Mouse (Mus musculus): ENCODE measurements at regions not wholly inside any gene's neighbourhood (a gene's known extent, or its start where the extent isn't known, plus 50 kb on each side); places are given as distances from the start of the nearest gene placed in this dataset.

DNA sequence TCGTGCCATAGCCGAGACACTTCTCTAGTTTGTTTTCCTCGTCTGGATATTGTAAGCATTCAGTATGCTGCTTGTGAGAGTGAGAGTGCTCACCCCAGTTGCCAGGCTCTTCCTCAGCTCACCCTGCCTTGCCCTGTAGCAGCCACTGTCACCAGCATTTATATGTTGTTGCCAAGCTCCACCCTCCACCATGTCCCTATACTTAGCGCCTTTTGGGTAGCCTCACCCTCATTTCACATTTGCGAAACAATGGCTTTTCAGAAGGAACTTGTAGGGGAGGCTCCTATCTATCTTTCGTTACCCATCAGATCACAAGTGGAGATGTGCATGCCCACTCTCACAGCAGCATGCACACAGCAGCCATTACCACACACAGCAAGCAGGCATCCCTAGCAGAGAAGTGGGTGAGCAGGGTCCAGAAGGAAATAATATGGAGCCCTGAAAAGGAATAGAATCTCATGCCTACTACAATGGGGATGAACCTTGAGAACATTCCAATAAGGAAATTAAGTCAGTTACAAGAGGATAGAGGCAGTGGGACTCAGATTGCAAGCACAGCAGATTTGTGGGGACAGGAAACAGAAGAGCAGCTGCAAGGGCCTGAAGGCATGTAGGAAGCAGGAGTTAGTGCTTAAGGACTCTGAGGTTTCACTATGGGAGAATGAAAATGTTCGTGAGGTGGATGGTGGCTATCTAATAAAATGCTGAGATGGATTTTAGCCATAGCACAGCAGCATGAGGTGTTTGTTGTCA is 139.8 kb upstream of the Jun start:
- Histone ChIP-seq H3K4me1 (no peaks in the 10 kb centered on the region; the same call in 1 of the 2 replicates), H3K4me3 (no peak overlapping the region), H3K27ac (replicated peaks) (no peak overlapping the region), H3K4me2 (replicated peaks) (no peak overlapping the region), H3K9me3 (no peaks in the 10 kb centered on the region), H3K9ac (replicated peaks) (no peak overlapping the region), H3K36me3 (no peaks in the 10 kb centered on the region), H3K27me3 (no peaks in the 10 kb centered on the region)
- ATAC-seq (ENCODE audit: low FRiP score, low read depth), result no peak
- WGBS, result 87% methylated on average over 7 of the region's 7 CpGs

DNA sequence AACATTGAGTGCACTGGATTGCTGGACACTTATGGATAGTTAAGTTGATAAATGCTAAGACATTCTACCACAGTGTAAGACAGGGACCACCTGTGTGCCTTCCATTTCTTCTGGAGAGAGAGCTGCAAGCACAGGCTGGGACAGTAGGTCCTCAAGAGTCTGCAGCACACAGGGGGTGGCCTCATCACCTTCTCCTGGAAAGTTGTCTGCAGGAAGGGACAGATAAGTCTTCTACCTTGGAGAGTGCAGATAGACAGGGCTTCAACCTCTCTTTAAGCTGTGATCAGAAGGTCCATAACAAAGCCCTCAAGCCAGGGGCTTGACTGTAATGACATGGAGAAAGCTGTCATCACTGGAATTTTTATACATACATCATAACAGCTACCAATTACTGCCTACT is 140.5 kb upstream of the Jun start:
- Histone ChIP-seq H3K4me3 (no peak overlapping the region), H3K4me2 (replicated peaks) (no peak overlapping the region), H3K27me3 (no peaks in the 10 kb centered on the region), H3K4me1 (no peaks in the 10 kb centered on the region), H3K36me3 (no peaks in the 10 kb centered on the region), H3K27ac (replicated peaks) (no peak overlapping the region), H3K9ac (replicated peaks) (no peak overlapping the region), H3K9me3 (no peaks in the 10 kb centered on the region)
- no peak for ATAC-seq (ENCODE audit: low FRiP score, low read depth)

DNA sequence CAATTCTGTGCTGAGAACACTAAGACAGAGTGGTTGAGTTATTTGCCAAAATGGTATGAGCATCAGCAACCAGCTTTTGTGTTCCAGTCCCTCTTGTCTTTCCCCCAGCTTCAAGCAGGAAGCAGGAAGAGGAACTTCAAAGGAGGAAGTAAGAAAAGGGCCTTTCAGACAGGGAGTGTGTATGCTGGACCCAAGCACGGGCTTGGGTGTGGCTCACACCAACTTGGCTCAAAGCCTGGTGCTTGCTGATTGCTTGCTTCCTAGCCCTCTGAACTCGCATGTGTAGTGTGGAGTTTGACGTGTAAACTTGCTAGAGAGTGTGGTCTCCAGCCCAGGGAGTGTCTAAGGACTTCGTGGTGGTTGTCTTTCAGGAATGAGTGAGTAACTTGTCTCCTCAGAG is 141.0 kb upstream of the Jun start:
- no peaks in the 10 kb centered on the region for H3K36me3 ChIP-seq

DNA sequence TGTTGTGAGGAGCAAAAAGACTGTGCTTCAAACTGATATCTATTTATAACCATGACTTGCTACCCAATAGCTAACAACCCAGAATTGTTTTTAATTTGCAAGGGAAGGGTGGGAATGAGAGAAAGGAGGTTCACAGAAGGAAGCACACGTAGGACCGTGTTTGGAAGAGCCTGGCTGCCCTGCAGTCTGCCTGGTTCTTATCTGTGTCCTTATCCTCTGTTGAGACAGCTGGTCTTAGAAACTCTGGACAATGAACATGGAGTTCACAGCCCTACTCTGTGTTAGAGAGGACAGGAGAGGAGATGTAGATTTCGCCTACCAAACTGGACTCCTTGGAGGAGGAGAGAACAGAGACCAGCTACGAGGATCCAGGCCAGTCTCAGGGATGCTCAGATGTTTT is 141.5 kb upstream of the Jun start:
- Histone ChIP-seq H3K4me2 (replicated peaks) (no peak overlapping the region), H3K27me3 (no peaks in the 10 kb centered on the region), H3K36me3 (no peaks in the 10 kb centered on the region), H3K4me3 (no peak overlapping the region), H3K27ac (replicated peaks) (no peak overlapping the region), H3K9me3 (no peaks in the 10 kb centered on the region), H3K9ac (replicated peaks) (no peak overlapping the region), H3K4me1 (no peaks in the 10 kb centered on the region)
- WGBS, result 89% methylated on average over 4 of the region's 4 CpGs
- no peak for ATAC-seq (ENCODE audit: low FRiP score, low read depth)

More for the DNA sequence above, 141.0 kb upstream of the Jun start:
- no peak overlapping the region for H3K27ac ChIP-seq (replicated peaks)
- 72% methylated on average over 4 of the region's 4 CpGs for WGBS
- H3K9ac ChIP-seq (replicated peaks), result no peak overlapping the region
- no peak overlapping the region for H3K4me2 ChIP-seq (replicated peaks)
- H3K4me1 ChIP-seq, result no peaks in the 10 kb centered on the region
- H3K9me3 ChIP-seq, result no peaks in the 10 kb centered on the region
- no peak for ATAC-seq (ENCODE audit: low FRiP score, low read depth)
- no peak overlapping the region for H3K4me3 ChIP-seq
- H3K27me3 ChIP-seq, result no peaks in the 10 kb centered on the region

DNA sequence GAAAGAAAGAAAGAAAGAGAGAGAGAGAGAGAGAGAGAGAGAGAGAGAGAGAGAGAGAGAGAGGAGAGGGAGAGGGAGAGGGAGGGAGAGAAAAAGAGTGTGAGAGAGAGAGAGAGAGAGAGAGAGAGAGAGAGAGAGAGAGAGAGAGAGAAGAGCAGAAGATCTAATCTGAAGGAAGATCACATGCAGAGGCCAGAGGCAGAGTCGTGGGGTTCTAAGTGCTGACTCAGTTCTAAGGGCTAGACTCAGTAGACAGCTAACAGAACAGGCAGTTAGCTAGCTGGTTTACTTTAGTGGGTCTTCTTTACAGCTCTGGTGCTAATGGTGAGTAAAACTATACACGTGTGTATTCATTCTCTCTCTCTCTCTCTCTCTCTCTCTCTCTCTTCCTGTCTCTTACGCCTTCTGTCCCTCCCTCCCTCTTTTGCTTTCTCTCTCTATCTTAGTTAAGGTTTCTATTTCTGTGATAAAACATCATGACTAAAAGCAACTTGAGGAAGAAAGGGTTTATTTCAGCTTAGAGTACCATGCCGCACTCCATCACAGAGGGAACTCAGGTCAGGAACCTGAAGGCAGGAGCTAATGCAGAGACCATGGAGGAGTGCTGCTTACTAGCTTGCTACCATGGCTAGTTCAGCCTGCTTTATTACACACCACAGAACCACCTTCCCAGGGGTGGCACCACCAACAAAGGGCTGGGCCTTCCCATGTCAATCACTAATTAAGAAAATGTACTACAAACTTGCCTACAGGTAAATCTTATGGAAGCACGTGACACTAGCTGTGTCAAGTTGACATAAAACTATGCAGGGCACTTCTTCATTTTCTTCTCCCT is 142.8 kb upstream of the Jun start:
- no peak for ATAC-seq (ENCODE audit: low FRiP score, low read depth)
- Histone ChIP-seq H3K36me3 (no peaks in the 10 kb centered on the region), H3K9ac (replicated peaks) (no peak overlapping the region), H3K4me3 (no peak overlapping the region), H3K27me3 (no peaks in the 10 kb centered on the region), H3K4me1 (peaks cover 9% of the 10 kb centered on the region), H3K4me2 (replicated peaks) (no peak overlapping the region), H3K9me3 (no peaks in the 10 kb centered on the region), H3K27ac (replicated peaks) (no peak overlapping the region)
- 86% methylated on average over 5 of the region's 5 CpGs for WGBS

DNA sequence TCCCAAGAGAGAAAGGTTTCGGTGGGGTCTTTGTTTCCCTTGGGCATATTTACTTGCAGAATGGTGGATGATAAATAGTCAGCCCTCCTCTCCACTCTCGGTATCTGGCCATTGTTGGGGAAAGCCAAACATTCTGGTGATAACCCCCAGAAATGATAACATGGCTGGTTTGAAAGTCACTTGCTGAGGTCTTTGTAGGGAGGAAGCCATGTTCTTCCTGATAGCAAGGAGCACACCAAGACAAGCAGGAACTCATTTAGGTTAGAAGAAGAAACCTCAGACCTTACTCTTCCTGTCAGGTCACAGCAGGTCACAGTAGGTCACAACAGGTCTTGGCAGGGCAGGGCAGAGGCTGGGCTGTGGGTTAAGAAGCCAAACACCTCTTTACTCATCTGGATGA is 144.1 kb upstream of the Jun start:
- Histone ChIP-seq H3K27me3 (no peaks in the 10 kb centered on the region), H3K9ac (replicated peaks) (no peak overlapping the region), H3K27ac (replicated peaks) (no peak overlapping the region), H3K9me3 (no peaks in the 10 kb centered on the region), H3K36me3 (no peaks in the 10 kb centered on the region), H3K4me1 (peaks cover 9% of the 10 kb centered on the region), H3K4me3 (no peak overlapping the region), H3K4me2 (replicated peaks) (no peak overlapping the region)
- no peak for ATAC-seq (ENCODE audit: low FRiP score, low read depth)
- 86% methylated on average over 2 of the region's 2 CpGs for WGBS

DNA sequence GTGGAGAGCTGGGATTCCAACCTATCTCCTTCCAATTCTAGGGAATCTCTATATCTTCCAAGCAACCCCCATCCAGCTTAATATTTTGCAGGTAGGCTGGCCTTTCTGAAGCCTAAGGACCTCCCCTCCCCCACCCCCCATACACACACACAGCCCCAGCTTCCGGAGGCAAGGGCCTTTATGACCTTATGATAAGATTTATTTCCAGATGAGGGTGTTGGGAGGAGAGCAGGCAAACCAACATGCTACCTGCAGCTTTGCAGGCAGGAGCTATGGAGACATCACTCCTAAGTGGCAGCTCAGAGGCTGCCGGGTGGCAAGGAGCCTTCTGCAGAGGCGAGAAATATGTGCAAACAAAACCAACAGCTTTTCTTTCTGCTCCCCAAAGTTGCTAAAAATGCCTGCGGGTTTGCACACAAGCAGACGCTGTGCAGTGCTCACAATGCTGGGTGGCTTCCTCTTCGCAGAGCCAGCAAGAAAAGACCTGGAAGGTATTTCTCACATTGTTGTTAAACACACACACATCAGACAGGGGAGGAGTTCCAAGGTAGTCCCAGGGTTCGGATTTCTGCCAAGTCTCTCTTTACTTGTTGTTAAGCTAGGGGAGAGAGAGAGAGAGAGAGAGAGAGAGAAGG is 145.2 kb upstream of the Jun start:
- peaks cover 9% of the 10 kb centered on the region for H3K4me1 ChIP-seq
- 80% methylated on average over 7 of the region's 7 CpGs for WGBS
- no peak for ATAC-seq (ENCODE audit: low FRiP score, low read depth)
- no peaks in the 10 kb centered on the region for H3K36me3 ChIP-seq
- H3K27me3 ChIP-seq, result no peaks in the 10 kb centered on the region
- no peak overlapping the region for H3K4me2 ChIP-seq (replicated peaks)
- H3K9me3 ChIP-seq, result no peaks in the 10 kb centered on the region
- no peak overlapping the region for H3K9ac ChIP-seq (replicated peaks)
- no peak overlapping the region for H3K4me3 ChIP-seq
- no peak overlapping the region for H3K27ac ChIP-seq (replicated peaks)

DNA sequence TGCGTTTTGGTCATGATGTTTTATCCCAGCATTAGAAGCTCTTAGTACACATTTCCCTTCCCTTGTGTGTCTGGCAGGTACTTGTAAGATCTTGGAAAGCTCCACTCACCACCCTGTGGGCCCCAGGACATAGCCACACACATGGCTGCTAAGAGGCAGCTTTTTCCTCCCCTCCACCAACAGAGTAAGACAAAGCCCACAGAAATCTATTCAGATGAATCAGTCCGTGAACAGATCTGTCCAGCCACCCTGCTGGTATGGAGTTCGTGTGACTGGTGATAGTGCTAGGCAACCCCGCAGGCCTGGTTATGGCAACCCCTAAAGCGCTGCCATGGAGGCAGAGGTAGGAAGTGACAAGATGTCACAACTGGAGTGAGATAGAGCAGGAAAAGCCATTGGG is 147.4 kb upstream of the Jun start:
- whole genome bisulfite sequencing, result 43% methylated on average over 5 of the region's 5 CpGs
- ATAC-seq (ENCODE audit: low FRiP score, low read depth), result peak; percentile 41; the same call in 1 of the 2 replicates
- no peaks in the 10 kb centered on the region for H3K27me3 ChIP-seq
- H3K36me3 ChIP-seq, result no peaks in the 10 kb centered on the region
- peaks cover 9% of the 10 kb centered on the region for H3K4me1 ChIP-seq
- H3K9me3 ChIP-seq, result no peaks in the 10 kb centered on the region
- H3K4me2 ChIP-seq (replicated peaks), result no peak overlapping the region
- no peak overlapping the region for H3K4me3 ChIP-seq
- no peak overlapping the region for H3K27ac ChIP-seq (replicated peaks)
- H3K9ac ChIP-seq (replicated peaks), result no peak overlapping the region

DNA sequence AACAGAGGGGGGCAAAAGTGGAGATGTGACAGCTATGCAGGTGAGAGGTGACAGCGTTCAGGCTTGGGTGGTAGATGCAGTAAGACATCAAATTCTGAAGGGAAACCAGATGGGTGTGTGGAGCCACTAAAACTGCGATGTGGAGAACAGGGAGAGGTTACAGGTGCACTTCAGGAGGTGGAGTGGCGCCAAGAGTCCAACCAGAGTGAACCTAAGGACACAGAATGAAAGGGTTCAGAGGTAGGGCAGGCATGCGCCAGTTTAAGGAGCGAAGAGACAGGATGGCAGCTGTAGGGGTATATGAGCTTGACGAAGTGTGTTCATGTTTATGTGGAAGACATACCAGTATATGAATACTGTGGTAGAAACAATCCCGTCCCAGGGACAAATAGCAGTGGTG is 148.1 kb upstream of the Jun start:
- Histone ChIP-seq H3K9ac (replicated peaks) (no peak overlapping the region), H3K4me3 (no peak overlapping the region), H3K27me3 (no peaks in the 10 kb centered on the region), H3K27ac (replicated peaks) (no peak overlapping the region), H3K4me1 (peaks cover 9% of the 10 kb centered on the region), H3K4me2 (replicated peaks) (no peak overlapping the region), H3K9me3 (no peaks in the 10 kb centered on the region), H3K36me3 (no peaks in the 10 kb centered on the region)
- ATAC-seq (ENCODE audit: low FRiP score, low read depth), result no peak
- WGBS, result 90% methylated on average over 7 of the region's 7 CpGs

DNA sequence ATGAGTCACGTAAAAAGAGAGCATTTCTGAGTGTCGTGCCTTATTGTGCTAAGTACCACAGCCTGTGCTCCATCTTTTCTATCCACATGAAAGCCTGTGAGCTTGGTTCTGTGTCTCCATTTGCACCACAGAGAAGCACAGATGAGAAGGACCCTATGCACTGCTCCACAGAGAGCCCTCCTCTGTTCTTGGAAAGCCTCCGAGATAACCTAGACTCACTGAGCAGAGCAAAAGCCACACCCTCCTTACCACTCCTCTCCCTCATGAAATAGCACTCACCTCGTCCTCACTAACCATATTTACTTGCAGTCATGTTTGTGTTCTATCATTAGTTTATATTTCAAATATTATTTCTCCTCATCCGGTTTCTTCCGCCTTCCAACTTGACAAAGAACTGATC is 150.5 kb upstream of the Jun start:
- Histone ChIP-seq H3K4me3 (no peak overlapping the region), H3K27me3 (no peaks in the 10 kb centered on the region; the same call in 1 of the 2 replicates), H3K27ac (replicated peaks) (no peak overlapping the region), H3K9me3 (no peaks in the 10 kb centered on the region), H3K4me1 (peaks cover 9% of the 10 kb centered on the region), H3K9ac (replicated peaks) (no peak overlapping the region), H3K36me3 (no peaks in the 10 kb centered on the region), H3K4me2 (replicated peaks) (no peak overlapping the region)
- WGBS, result 85% methylated on average over 6 of the region's 6 CpGs
- ATAC-seq (ENCODE audit: low FRiP score, low read depth), result no peak

DNA sequence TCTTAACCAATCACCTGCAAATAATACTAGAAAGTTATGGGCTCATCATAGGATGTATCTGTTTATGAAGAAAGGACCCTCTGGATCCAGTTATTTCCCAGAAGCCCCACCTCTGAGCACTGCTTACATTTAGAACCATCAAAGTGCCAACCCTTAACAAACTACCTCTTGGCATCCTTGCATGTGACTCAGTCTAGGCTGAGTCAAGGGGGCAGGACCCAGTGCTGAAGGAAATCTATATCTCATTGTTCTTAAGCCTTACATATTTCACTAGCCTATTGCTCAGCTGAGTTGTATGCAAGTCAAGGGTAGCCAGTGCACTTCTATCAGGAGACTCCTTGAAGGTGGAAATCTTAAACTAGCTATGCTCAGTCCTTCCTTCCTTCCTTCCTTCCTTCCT is 151.6 kb upstream of the Jun start:
- no peak for ATAC-seq (ENCODE audit: low FRiP score, low read depth)
- Histone ChIP-seq H3K4me3 (no peak overlapping the region), H3K27ac (replicated peaks) (no peak overlapping the region), H3K9me3 (no peaks in the 10 kb centered on the region), H3K36me3 (no peaks in the 10 kb centered on the region), H3K4me1 (peaks cover 9% of the 10 kb centered on the region), H3K4me2 (replicated peaks) (no peak overlapping the region), H3K9ac (replicated peaks) (no peak overlapping the region), H3K27me3 (no peaks in the 10 kb centered on the region; the same call in 1 of the 2 replicates)

DNA sequence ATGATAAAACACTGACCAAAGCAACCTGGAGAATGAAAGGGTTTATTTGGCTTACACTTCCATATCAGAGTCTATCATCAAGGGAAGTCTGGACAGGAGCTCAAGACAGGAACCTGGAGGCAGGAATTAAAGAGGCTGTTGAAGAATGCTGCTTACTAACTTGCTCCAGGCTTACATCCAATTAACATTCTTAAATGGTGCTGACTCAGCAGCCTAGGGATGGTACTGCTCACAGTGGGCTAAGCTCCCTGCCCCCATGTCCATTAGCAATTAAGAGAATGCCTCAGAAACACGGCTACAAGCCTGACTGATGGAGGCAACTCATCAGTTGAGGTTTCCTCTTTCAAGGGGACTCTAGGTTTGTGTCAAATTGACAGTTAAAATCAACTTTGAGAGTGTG is 153.3 kb upstream of the Jun start:
- H3K4me1 ChIP-seq, result peaks cover 4% of the 10 kb centered on the region
- no peak for ATAC-seq (ENCODE audit: low FRiP score, low read depth)
- no peaks in the 10 kb centered on the region for H3K36me3 ChIP-seq
- H3K4me3 ChIP-seq, result no peak overlapping the region
- H3K27me3 ChIP-seq, result no peaks in the 10 kb centered on the region; the same call in 1 of the 2 replicates
- no peak overlapping the region for H3K9ac ChIP-seq (replicated peaks)
- no peaks in the 10 kb centered on the region for H3K9me3 ChIP-seq
- no peak overlapping the region for H3K4me2 ChIP-seq (replicated peaks)
- H3K27ac ChIP-seq (replicated peaks), result no peak overlapping the region
- 79% methylated on average over 1 of the region's 1 CpGs for WGBS

Data from midbrain, embryonic 12.5 days (tissue).